Mouse (Mus musculus) cerebellum, adult (tissue): ENCODE results near the gene 2010111I01Rik.
"Not testable (repeated sequence)": the region's sequence is repeated elsewhere in the genome, so short reads cannot be mapped to it uniquely, and the experiment has no call there.

ENCODE experiments used
- ATAC-seq: cut with Nextera tagmentation; 2 replicates; pipeline ENCODE4 v1.9.2; 2017; ENCODE audit warnings: mild to moderate bottlenecking, moderate library complexity, mixed read lengths; ENCODE audit not compliant: insufficient number of reproducible peaks, low FRiP score, low TSS enrichment

The 2010111I01Rik gene

GRCm38 (mm10) chr13:62964640-62965311 lies at the start of gene 2010111I01Rik:
TSS of gene 2010111I01Rik (plus strand) at chr13:62964893.
- ATAC-seq, result peak; percentile 87

GRCm38 (mm10) chr13:62916675-62917074 lies 48.0 kb upstream of the 2010111I01Rik start:
- ATAC-seq, result no peak

- ATAC-seq, result no peak
Observed at GRCm38 (mm10) chr13:62917416-62918110, 47.1 kb upstream of the 2010111I01Rik start.

- ATAC-seq, result no peak
Observed at GRCm38 (mm10) chr13:62919647-62920341, 44.9 kb upstream of the 2010111I01Rik start.

- no peak for ATAC-seq
Observed at GRCm38 (mm10) chr13:62922645-62923044, 42.0 kb upstream of the 2010111I01Rik start.

GRCm38 (mm10) chr13:62923182-62923581 lies 41.5 kb upstream of the 2010111I01Rik start:
- no peak for ATAC-seq

- no peak for ATAC-seq
Observed at GRCm38 (mm10) chr13:62926479-62926878, 38.2 kb upstream of the 2010111I01Rik start.

GRCm38 (mm10) chr13:62927470-62927869 lies 37.2 kb upstream of the 2010111I01Rik start:
- no peak for ATAC-seq

- not testable (repeated sequence) for ATAC-seq
Observed at GRCm38 (mm10) chr13:62929144-62929543, 35.5 kb upstream of the 2010111I01Rik start.

- ATAC-seq, result no peak
Observed at GRCm38 (mm10) chr13:62929766-62930389, 34.8 kb upstream of the 2010111I01Rik start.

- ATAC-seq, result no peak
Observed at GRCm38 (mm10) chr13:62932452-62932851, 32.2 kb upstream of the 2010111I01Rik start.

- ATAC-seq, result no peak
Observed at GRCm38 (mm10) chr13:62939371-62939770, 25.3 kb upstream of the 2010111I01Rik start.

GRCm38 (mm10) chr13:62939797-62940196 lies 24.9 kb upstream of the 2010111I01Rik start:
- ATAC-seq, result no peak

- no peak for ATAC-seq
Observed at GRCm38 (mm10) chr13:62940721-62941120, 24.0 kb upstream of the 2010111I01Rik start.

- no peak for ATAC-seq
Observed at GRCm38 (mm10) chr13:62941341-62942005, 23.2 kb upstream of the 2010111I01Rik start.

GRCm38 (mm10) chr13:62943274-62943830 lies 21.3 kb upstream of the 2010111I01Rik start:
- ATAC-seq, result no peak

GRCm38 (mm10) chr13:62944109-62944508 lies 20.6 kb upstream of the 2010111I01Rik start:
- ATAC-seq, result no peak

GRCm38 (mm10) chr13:62949560-62950188 lies 15.0 kb upstream of the 2010111I01Rik start:
- ATAC-seq, result no peak

GRCm38 (mm10) chr13:62951606-62952005 lies 13.1 kb upstream of the 2010111I01Rik start:
- no peak for ATAC-seq
